Mouse (Mus musculus) forebrain, postnatal 0 days (tissue): ENCODE results near the gene Srpk2. TPM values are rescaled to one million over a fixed set of nuclear protein-coding genes. Genes with fewer than 3 reads are reported as not detected.
"Not testable (repeated sequence)": the region's sequence is repeated elsewhere in the genome, so short reads cannot be mapped to it uniquely, and the experiment has no call there.

Source experiments
- ATAC-seq: fragments of 200-750 bp; cut with Nextera tagmentation; 2 replicates; pipeline ENCODE4 v1.8.0; 2017; ENCODE audit warnings: mild to moderate bottlenecking, moderate library complexity
- DNase-seq: peaks from one replicate; pipeline ENCODE4 v3.0.0-alpha.2; 2015
- H3K27ac ChIP-seq: fragments of 300-500 bp; sonication (generic); 2 replicates; pipeline ENCODE4 v1.5.1; 2014; ENCODE audit warnings: low read depth, mild to moderate bottlenecking, antibody characterized with exemption, low read length, moderate library complexity, mixed read lengths
- H3K27me3 ChIP-seq: fragments of 300-500 bp; sonication (generic); 2 replicates; pipeline ENCODE4 v1.6.1; 2014; ENCODE audit warnings: mild to moderate bottlenecking, low read length, mixed read lengths; ENCODE audit not compliant: insufficient read depth
- H3K36me3 ChIP-seq: fragments of 300-500 bp; sonication (generic); 2 replicates; pipeline ENCODE4 v1.6.1; 2014; ENCODE audit warnings: mild to moderate bottlenecking, moderate library complexity; ENCODE audit not compliant: insufficient read depth
- H3K4me1 ChIP-seq: fragments of 300-500 bp; sonication (generic); 2 replicates; pipeline ENCODE4 v1.6.1; 2014; ENCODE audit warnings: antibody characterized with exemption; ENCODE audit not compliant: insufficient read depth
- H3K4me2 ChIP-seq: fragments of 300-500 bp; sonication (generic); 2 replicates; pipeline ENCODE4 v1.6.1; 2014; ENCODE audit warnings: low read depth, mild to moderate bottlenecking, moderate library complexity
- H3K4me3 ChIP-seq: fragments of 300-500 bp; sonication (generic); 2 replicates; pipeline ENCODE4 v1.5.1; 2014; ENCODE audit warnings: low read depth, low read length, mixed read lengths
- H3K9ac ChIP-seq: fragments of 300-500 bp; sonication (generic); 2 replicates; pipeline ENCODE4 v1.6.1; 2014; ENCODE audit warnings: mild to moderate bottlenecking
- H3K9me3 ChIP-seq: fragments of 300-500 bp; sonication (generic); 2 replicates; pipeline ENCODE4 v1.6.1; 2016; ENCODE audit warnings: low read length
- CTCF ChIP-seq: sonication (generic); IDR thresholded peaks from 2 replicates; pipeline ENCODE4 v1.5.1; 2016; ENCODE audit warnings: antibody characterized with exemption, control low read depth, low read depth
- WGBS: fragments of 180-500 bp; shearing (Covaris S2); extraction: QIAGEN DNeasy Blood & Tissue Kit; methylation state at CpG from one replicate; pipeline ENCODE4 v1.1.7; 2014; 5-methylcytosine and 5-hydroxymethylcytosine counted together
- polyA plus RNA-seq: library from polyadenylated mRNA; unstranded; fragments of >200 nt; fragmentation: Nextera tagmentation; extraction: Ambion mirVana; gene quantifications from 2 replicates; pipeline ENCODE4 v1.2.1, GENCODE M21; 2015
- total RNA-seq: library from RNA; depleted of rRNA; stranded (reverse); fragments of >200 nt; gene quantifications from 2 replicates; pipeline ENCODE4 v1.2.3, GENCODE M21; 2014; rRNA removed

Srpk2 gene
- total and polyA plus RNA-seq, 2 experiments from 2014 or later, result 88.8 to 144 TPM

- H3K36me3 ChIP-seq, result peaks cover 18% of the 10 kb centered on the region
- 9% methylated on average over 2 of the region's 2 CpGs for WGBS
- no peak for DNase-seq
- no peaks in the 10 kb centered on the region for H3K9me3 ChIP-seq
- TF ChIP-seq CTCF, result no peak
- no peaks in the 10 kb centered on the region for H3K4me1 ChIP-seq
- H3K4me2 ChIP-seq, result no peak overlapping the region
- no peaks in the 10 kb centered on the region for H3K27me3 ChIP-seq
- H3K4me3 ChIP-seq, result no peak overlapping the region
- no peak for ATAC-seq
- H3K9ac ChIP-seq, result no peak overlapping the region
- no peak overlapping the region for H3K27ac ChIP-seq
These were observed 222.7 kb downstream of the Srpk2 start for GRCm38 (mm10) chr5:23461688-23462087.

DNA sequence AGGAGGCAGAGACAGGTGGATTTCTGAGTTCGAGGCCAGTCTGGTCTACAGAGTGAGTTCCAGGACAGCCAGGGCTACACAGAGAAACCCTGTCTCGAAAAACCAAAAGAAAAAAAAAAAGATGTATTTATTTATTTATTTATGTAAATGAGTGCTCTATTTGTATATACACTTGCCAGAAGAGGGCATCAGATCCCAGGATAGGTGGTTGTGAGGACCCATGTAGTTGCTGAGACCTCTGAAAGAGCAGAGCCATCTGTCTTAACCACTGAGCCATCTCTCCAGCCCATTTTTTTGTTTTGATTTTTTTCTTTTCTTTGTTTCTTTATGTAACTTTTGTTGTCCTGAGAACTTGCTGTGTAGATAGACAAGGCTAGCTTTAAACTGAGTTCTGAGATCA, 230.9 kb downstream of the Srpk2 start:
- DNase-seq, ATAC-seq: not testable (repeated sequence)

More for the DNA sequence above, 230.9 kb downstream of the Srpk2 start:
- H3K27me3 ChIP-seq, H3K9ac ChIP-seq, H3K27ac ChIP-seq, H3K4me2 ChIP-seq, H3K9me3 ChIP-seq, H3K4me1 ChIP-seq, H3K4me3 ChIP-seq: not testable (repeated sequence)
- peaks cover 14% of the 10 kb centered on the region for H3K36me3 ChIP-seq
- 87% methylated on average over 2 of the region's 2 CpGs for WGBS

Other genes with a start within 250 kb of the Srpk2 start
- gene Pus7, start 99.1 kb upstream of the Srpk2 start, total RNA-seq, result 18.9 and 22.5 TPM in 2 replicates
- 10.0 and 15.5 TPM in 2 replicates for gene Pus7, start 99.1 kb upstream of the Srpk2 start, polyA plus RNA-seq
- gene Rint1, start 103.1 kb upstream of the Srpk2 start, total RNA-seq, result 24.0 and 33.3 TPM in 2 replicates
- gene Rint1, start 103.1 kb upstream of the Srpk2 start, polyA plus RNA-seq, result 14.1 and 18.7 TPM in 2 replicates
- 26.3 and 39.1 TPM in 2 replicates for gene Tomm7, start 159.5 kb upstream of the Srpk2 start, total RNA-seq
- 83.3 and 109 TPM in 2 replicates for gene Tomm7, start 159.5 kb upstream of the Srpk2 start, polyA plus RNA-seq